ENCODE assay signal across 25 mouse cellular contexts in the genomic region with DNA sequence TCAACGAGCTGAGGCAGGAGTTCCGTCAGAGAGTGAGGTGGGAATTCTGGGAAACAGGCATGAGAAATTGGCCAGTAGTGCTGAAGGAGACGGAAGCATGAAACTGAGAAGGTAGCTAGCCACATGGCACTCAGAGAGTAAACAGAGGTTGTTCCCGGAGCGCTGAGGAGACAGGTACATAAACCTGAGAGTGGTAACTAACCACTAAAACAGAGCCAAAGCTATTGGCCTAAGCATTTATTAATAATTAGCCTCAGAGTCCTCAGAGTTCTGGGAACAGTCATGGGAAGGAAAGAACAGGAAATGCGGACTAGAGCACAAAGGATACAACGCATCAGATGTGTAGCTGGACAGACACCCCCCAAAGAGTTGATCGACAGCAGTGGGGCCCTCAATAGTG.
DNase-seq lines count a peak whose midpoint lies in the region; ATAC-seq and TF ChIP-seq lines count a peak whose summit lies in the region.
"Had no signal": no experiment of that assay in that cellular context is flagged by ENCODE, and none has a peak within 500 bp of the region (broad histone marks: within the 10 kb centered on the region; RNA-seq: fewer than 3 reads in every experiment).

No protein-coding gene starts in this region.

- peak; percentile 23 for DNase-seq in kidney, adult 18-20 months
- DNase-seq in kidney, adult 9 months = peak; percentile 49
- peak; percentile 14 for DNase-seq in lung, postnatal 0 days (ENCODE audit: low spot score)
- no peak for DNase-seq in lung, postnatal 10 days
- DNase-seq in cerebellum, postnatal 36 days = no peak
- DNase-seq: adrenal gland, adult 2 months; adrenal gland, postnatal 14 days; cerebellum, adult 11 months; cerebellum, adult 2 months; cerebellum, adult 9-11 months; cerebellum, postnatal 25 days; embryo, embryonic 11 days; gastrocnemius, postnatal 25 days; heart, adult 2 months had no signal

- H3K36me3 ChIP-seq in kidney, embryonic 14.5 days (ENCODE audit: control insufficient read depth, insufficient read depth, low read length) = peaks cover 41% of the 10 kb centered on the region
- peaks cover 44% of the 10 kb centered on the region for H3K36me3 ChIP-seq in kidney, embryonic 16.5 days (ENCODE audit: insufficient read depth, low read length)
- H3K36me3 ChIP-seq in lung, postnatal 0 days (ENCODE audit: insufficient read depth, low read length) = peaks cover 5% of the 10 kb centered on the region; the same call in 1 of the 2 replicates

- no peaks in the 10 kb centered on the region for H3K9me3 ChIP-seq in kidney, embryonic 14.5 days (ENCODE audit: control insufficient read depth, low read length)
- H3K9me3 ChIP-seq in kidney, embryonic 16.5 days (ENCODE audit: low read length) = no peaks in the 10 kb centered on the region
- no peaks in the 10 kb centered on the region for H3K9me3 ChIP-seq in lung, postnatal 0 days (ENCODE audit: low read length)
- H3K9me3 ChIP-seq: embryonic facial prominence, embryonic 10.5 days; embryonic facial prominence, embryonic 13.5 days; forebrain, embryonic 12.5 days; forebrain, embryonic 15.5 days; heart, embryonic 10.5 days; hindbrain, embryonic 12.5 days; hindbrain, embryonic 15.5 days had no signal

- no peak for ATAC-seq in kidney, embryonic 14.5 days (ENCODE audit: low FRiP score, low TSS enrichment)
- no peak for ATAC-seq in kidney, embryonic 16.5 days (ENCODE audit: low FRiP score, low TSS enrichment)
- ATAC-seq in lung, postnatal 0 days = no peak
- ATAC-seq: CD4-positive, CD25-positive, alpha-beta regulatory T cell, adult 4 months; forebrain, embryonic 15.5 days had no signal

- WGBS in kidney, embryonic 14.5 days = 91% methylated on average over 8 of the region's 8 CpGs
- 82% methylated on average over 8 of the region's 8 CpGs for WGBS in kidney, embryonic 16.5 days
- 76% methylated on average over 8 of the region's 8 CpGs for WGBS in lung, postnatal 0 days

- no peak overlapping the region for H3K4me3 ChIP-seq in kidney, embryonic 14.5 days (ENCODE audit: low read length)
- H3K4me3 ChIP-seq in kidney, embryonic 16.5 days (ENCODE audit: low read length) = no peak overlapping the region
- no peak overlapping the region for H3K4me3 ChIP-seq in lung, postnatal 0 days (ENCODE audit: low read depth, low read length)
- H3K4me3 ChIP-seq: embryonic facial prominence, embryonic 10.5 days; embryonic facial prominence, embryonic 13.5 days; erythroblast, embryonic 14.5 days; forebrain, embryonic 12.5 days; forebrain, embryonic 15.5 days; heart, adult 2 months; heart, embryonic 10.5 days; hindbrain, embryonic 12.5 days; hindbrain, embryonic 15.5 days had no signal

- no peak for TF ChIP-seq CTCF in lung, postnatal 0 days (IDR thresholded peaks at IDR 0.05)

- H3K4me1 ChIP-seq in kidney, embryonic 14.5 days (ENCODE audit: control insufficient read depth, insufficient read depth, low read length) = no peaks in the 10 kb centered on the region
- no peaks in the 10 kb centered on the region for H3K4me1 ChIP-seq in kidney, embryonic 16.5 days (ENCODE audit: insufficient read depth, low read length)
- no peaks in the 10 kb centered on the region for H3K4me1 ChIP-seq in lung, postnatal 0 days (ENCODE audit: insufficient read depth, low read depth, low read length)
- H3K4me1 ChIP-seq: embryonic facial prominence, embryonic 10.5 days; embryonic facial prominence, embryonic 13.5 days; forebrain, embryonic 12.5 days; forebrain, embryonic 15.5 days; heart, embryonic 10.5 days; hindbrain, embryonic 12.5 days; hindbrain, embryonic 15.5 days had no signal

- no peak overlapping the region for H3K27ac ChIP-seq in kidney, embryonic 14.5 days (ENCODE audit: low read depth, low read length)
- H3K27ac ChIP-seq in kidney, embryonic 16.5 days (ENCODE audit: low read length) = no peak overlapping the region
- H3K27ac ChIP-seq in lung, postnatal 0 days (ENCODE audit: low read length) = no peak overlapping the region
- H3K27ac ChIP-seq: embryonic facial prominence, embryonic 10.5 days; embryonic facial prominence, embryonic 13.5 days; forebrain, embryonic 12.5 days; forebrain, embryonic 15.5 days; heart, adult 2 months; heart, embryonic 10.5 days; hindbrain, embryonic 12.5 days; hindbrain, embryonic 15.5 days had no signal

- H3K9ac ChIP-seq in kidney, embryonic 14.5 days (ENCODE audit: low read depth, low read length) = no peak overlapping the region
- no peak overlapping the region for H3K9ac ChIP-seq in kidney, embryonic 16.5 days (replicated peaks; ENCODE audit: low read length)
- no peak overlapping the region for H3K9ac ChIP-seq in lung, postnatal 0 days (replicated peaks; ENCODE audit: low read depth)
- H3K9ac ChIP-seq: embryonic facial prominence, embryonic 13.5 days; forebrain, embryonic 12.5 days; forebrain, embryonic 15.5 days; hindbrain, embryonic 12.5 days; hindbrain, embryonic 15.5 days had no signal

- H3K27me3 ChIP-seq in kidney, embryonic 14.5 days (ENCODE audit: control insufficient read depth, insufficient read depth, low read length) = no peaks in the 10 kb centered on the region
- H3K27me3 ChIP-seq in kidney, embryonic 16.5 days (ENCODE audit: insufficient read depth, low read length) = no peaks in the 10 kb centered on the region
- no peaks in the 10 kb centered on the region for H3K27me3 ChIP-seq in lung, postnatal 0 days (replicated peaks; ENCODE audit: insufficient read depth, low read length)
- H3K27me3 ChIP-seq: embryonic facial prominence, embryonic 13.5 days; forebrain, embryonic 12.5 days; forebrain, embryonic 15.5 days; hindbrain, embryonic 12.5 days; hindbrain, embryonic 15.5 days had no signal

- no peak for TF ChIP-seq EP300 in lung, postnatal 0 days (IDR thresholded peaks at IDR 0.05)

- H3K4me2 ChIP-seq in kidney, embryonic 14.5 days (replicated peaks; ENCODE audit: low read depth, low read length) = no peak overlapping the region
- H3K4me2 ChIP-seq in kidney, embryonic 16.5 days (replicated peaks; ENCODE audit: low read depth, low read length) = no peak overlapping the region
- H3K4me2 ChIP-seq in lung, postnatal 0 days (replicated peaks; ENCODE audit: low read depth, low read length) = no peak overlapping the region
- H3K4me2 ChIP-seq: embryonic facial prominence, embryonic 13.5 days; forebrain, embryonic 12.5 days; forebrain, embryonic 15.5 days; hindbrain, embryonic 12.5 days; hindbrain, embryonic 15.5 days had no signal

Comparison
In these comparisons a context has a peak if more than half of its experiments do, and no peak if none do; other contexts are left out.
1. DNase-seq: peak in kidney, adult 18-20 months (single experiment), kidney, adult 9 months (single experiment) and lung, postnatal 0 days (single experiment); none in lung, postnatal 10 days (single experiment) and cerebellum, postnatal 36 days (0 of 2).